Mouse (Mus musculus): ENCODE results near the gene Ubl3. TPM values are rescaled to one million over a fixed set of nuclear protein-coding genes. Genes with fewer than 3 reads are reported as not detected.

The Ubl3 gene
- polyA plus RNA-seq (2014; fragmentation: Nextera tagmentation; extraction: Ambion mirVana): 64.5 and 66.9 TPM in 2 replicates

DNA sequence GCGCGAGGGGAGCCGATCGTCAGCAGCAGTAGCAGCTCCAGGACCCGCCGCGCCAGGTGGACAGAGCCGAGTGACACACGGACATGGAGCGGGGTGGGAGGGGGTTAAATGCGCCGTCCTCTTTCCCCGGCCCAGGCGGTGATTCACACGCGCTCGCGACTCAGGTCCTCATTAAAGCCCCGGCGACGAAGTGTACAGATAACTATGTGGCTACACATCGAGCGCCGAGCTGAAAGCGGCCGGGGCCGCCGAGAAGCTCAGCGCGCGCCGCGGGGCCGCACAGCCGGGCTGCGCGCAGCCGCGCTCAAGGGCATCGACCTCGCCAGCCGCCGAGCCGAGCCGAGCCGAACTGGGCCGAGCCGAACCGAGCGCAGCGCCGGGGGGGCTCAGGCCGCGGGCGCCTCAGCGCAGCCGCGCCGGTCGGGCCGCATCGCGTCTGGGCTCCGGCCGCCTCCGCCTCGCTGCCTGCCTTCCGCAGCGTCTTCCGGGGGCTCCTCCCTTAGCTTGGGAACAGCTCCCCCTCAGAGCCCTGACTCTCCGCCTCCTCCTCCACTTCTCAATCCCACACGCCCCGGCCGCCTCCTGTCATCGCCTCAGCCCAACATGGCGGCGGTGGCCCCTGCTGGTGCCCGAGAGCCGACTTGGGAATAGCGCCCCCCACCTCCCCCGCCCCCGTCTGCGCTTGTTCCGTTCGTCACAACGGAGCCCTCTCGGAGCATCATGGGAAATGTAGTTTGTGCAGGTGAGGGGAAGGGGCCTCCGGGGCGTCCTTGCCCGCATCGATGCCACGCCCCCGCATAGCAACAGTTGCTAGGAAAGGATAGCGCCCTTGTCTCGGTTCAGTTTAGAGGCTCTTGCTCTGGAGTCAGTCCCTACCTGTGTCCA is at the start of gene Ubl3:
Ubl3 (minus strand) TSS at position 603 of the 885 bp plus-strand sequence.
- H3K4me3 ChIP-seq (ENCODE audit: low read depth, low read length): peak within 1 kb of the TSS; percentile 70
- H3K36me3 ChIP-seq (ENCODE audit: control insufficient read depth, insufficient read depth, low read length): no peaks in the 10 kb centered on the region
- peak within 1 kb of the TSS; percentile 98 for H3K27ac ChIP-seq (ENCODE audit: low read depth, low read length)
- peak within 1 kb of the TSS; percentile 74 for H3K4me2 ChIP-seq
- DNase-seq (ENCODE audit: low spot score, missing footprints) (peak; percentile 99), ATAC-seq (ENCODE audit: low FRiP score) (peak; percentile 97)
- H3K9ac ChIP-seq (ENCODE audit: low read length): peak within 1 kb of the TSS; percentile 81
- peaks cover 3% of the 10 kb centered on the region; the same call in 1 of the 2 replicates for H3K27me3 ChIP-seq (ENCODE audit: control insufficient read depth, insufficient read depth, low read length)
- no peaks in the 10 kb centered on the region for H3K9me3 ChIP-seq (ENCODE audit: control insufficient read depth, low read length)
- peaks cover 24% of the 10 kb centered on the region for H3K4me1 ChIP-seq (ENCODE audit: control insufficient read depth, insufficient read depth, low read length)
- under 1% methylated on average over 84 of the region's 95 CpGs for WGBS

GRCm38 (mm10) chr5:148598376-148598775 is 45.8 kb upstream of the Ubl3 start:
- Histone ChIP-seq H3K27me3 (ENCODE audit: control insufficient read depth, insufficient read depth, low read length) (no peaks in the 10 kb centered on the region), H3K4me1 (ENCODE audit: control insufficient read depth, insufficient read depth, low read length) (peaks cover 4% of the 10 kb centered on the region), H3K9me3 (ENCODE audit: control insufficient read depth, low read length) (no peaks in the 10 kb centered on the region), H3K9ac (ENCODE audit: low read length) (no peak overlapping the region), H3K4me3 (ENCODE audit: low read depth, low read length) (no peak overlapping the region), H3K36me3 (ENCODE audit: control insufficient read depth, insufficient read depth, low read length) (no peaks in the 10 kb centered on the region), H3K4me2 (no peak overlapping the region), H3K27ac (ENCODE audit: low read depth, low read length) (no peak overlapping the region)
- 74% methylated on average over 9 of the region's 9 CpGs for WGBS
- ATAC-seq (ENCODE audit: low FRiP score) (no peak), DNase-seq (ENCODE audit: low spot score, missing footprints) (no peak)

DNA sequence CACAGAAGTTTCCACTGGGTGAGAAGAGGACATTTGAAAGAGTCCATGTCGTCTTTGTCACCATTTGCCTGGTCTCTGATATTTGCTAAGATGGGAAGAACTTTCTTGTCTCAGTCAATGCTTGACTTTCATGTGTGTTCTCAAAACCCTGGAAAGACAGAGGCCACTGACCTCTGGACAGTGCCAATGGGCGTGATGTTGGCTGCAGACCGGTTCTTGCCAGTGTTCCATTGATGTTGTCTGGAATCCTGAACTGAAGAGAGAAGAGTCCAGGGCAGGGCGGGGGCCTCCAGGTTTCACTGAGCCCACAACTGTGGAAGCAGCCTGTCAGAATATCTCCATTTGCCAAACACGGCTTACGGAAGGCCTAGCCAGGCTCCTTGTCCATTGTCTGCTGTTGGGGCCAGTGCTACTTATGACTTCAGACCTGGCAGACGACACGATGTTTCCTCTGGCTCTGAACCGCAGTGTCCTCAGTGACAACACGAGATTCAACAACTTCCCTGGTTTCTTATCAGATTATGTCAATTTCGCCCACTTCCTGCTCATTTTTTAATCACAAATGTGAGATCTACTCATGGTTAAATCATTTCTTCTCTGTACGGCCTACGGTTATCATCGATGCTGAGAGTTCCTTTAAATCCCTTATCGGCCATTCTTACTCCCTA is 43.6 kb upstream of the Ubl3 start:
- no peak for ATAC-seq (ENCODE audit: low FRiP score)
- Histone ChIP-seq H3K9ac (ENCODE audit: low read length) (no peak overlapping the region), H3K36me3 (ENCODE audit: control insufficient read depth, insufficient read depth, low read length) (no peaks in the 10 kb centered on the region), H3K27me3 (ENCODE audit: control insufficient read depth, insufficient read depth, low read length) (no peaks in the 10 kb centered on the region), H3K27ac (ENCODE audit: low read depth, low read length) (no peak overlapping the region), H3K9me3 (ENCODE audit: control insufficient read depth, low read length) (no peaks in the 10 kb centered on the region), H3K4me2 (no peak overlapping the region), H3K4me3 (ENCODE audit: low read depth, low read length) (no peak overlapping the region), H3K4me1 (ENCODE audit: control insufficient read depth, insufficient read depth, low read length) (peaks cover 8% of the 10 kb centered on the region)
- 89% methylated on average over 15 of the region's 15 CpGs for WGBS
- no peak for DNase-seq (ENCODE audit: low spot score, missing footprints)

GRCm38 (mm10) chr5:148595459-148595751 is 42.8 kb upstream of the Ubl3 start:
- no peak for ATAC-seq (ENCODE audit: low FRiP score)
- no peak for DNase-seq (ENCODE audit: low spot score, missing footprints)
- H3K27me3 ChIP-seq (ENCODE audit: control insufficient read depth, insufficient read depth, low read length): no peaks in the 10 kb centered on the region
- H3K9ac ChIP-seq (ENCODE audit: low read length): no peak overlapping the region
- H3K4me3 ChIP-seq (ENCODE audit: low read depth, low read length): no peak overlapping the region
- WGBS: 89% methylated on average over 1 of the region's 1 CpGs
- no peaks in the 10 kb centered on the region for H3K36me3 ChIP-seq (ENCODE audit: control insufficient read depth, insufficient read depth, low read length)
- no peak overlapping the region for H3K4me2 ChIP-seq
- no peak overlapping the region for H3K27ac ChIP-seq (ENCODE audit: low read depth, low read length)
- H3K4me1 ChIP-seq (ENCODE audit: control insufficient read depth, insufficient read depth, low read length): peaks cover 8% of the 10 kb centered on the region
- no peaks in the 10 kb centered on the region for H3K9me3 ChIP-seq (ENCODE audit: control insufficient read depth, low read length)

GRCm38 (mm10) chr5:148594693-148595458 is 42.3 kb upstream of the Ubl3 start:
- no peaks in the 10 kb centered on the region for H3K9me3 ChIP-seq (ENCODE audit: control insufficient read depth, low read length)
- WGBS: 89% methylated on average over 3 of the region's 3 CpGs
- peaks cover 8% of the 10 kb centered on the region for H3K4me1 ChIP-seq (ENCODE audit: control insufficient read depth, insufficient read depth, low read length)
- no peak overlapping the region for H3K4me2 ChIP-seq
- H3K27ac ChIP-seq (ENCODE audit: low read depth, low read length): no peak overlapping the region
- no peak overlapping the region for H3K4me3 ChIP-seq (ENCODE audit: low read depth, low read length)
- ATAC-seq (ENCODE audit: low FRiP score) (no peak), DNase-seq (ENCODE audit: low spot score, missing footprints) (no peak)
- H3K9ac ChIP-seq (ENCODE audit: low read length): no peak overlapping the region
- no peaks in the 10 kb centered on the region for H3K36me3 ChIP-seq (ENCODE audit: control insufficient read depth, insufficient read depth, low read length)
- no peaks in the 10 kb centered on the region for H3K27me3 ChIP-seq (ENCODE audit: control insufficient read depth, insufficient read depth, low read length)

DNA sequence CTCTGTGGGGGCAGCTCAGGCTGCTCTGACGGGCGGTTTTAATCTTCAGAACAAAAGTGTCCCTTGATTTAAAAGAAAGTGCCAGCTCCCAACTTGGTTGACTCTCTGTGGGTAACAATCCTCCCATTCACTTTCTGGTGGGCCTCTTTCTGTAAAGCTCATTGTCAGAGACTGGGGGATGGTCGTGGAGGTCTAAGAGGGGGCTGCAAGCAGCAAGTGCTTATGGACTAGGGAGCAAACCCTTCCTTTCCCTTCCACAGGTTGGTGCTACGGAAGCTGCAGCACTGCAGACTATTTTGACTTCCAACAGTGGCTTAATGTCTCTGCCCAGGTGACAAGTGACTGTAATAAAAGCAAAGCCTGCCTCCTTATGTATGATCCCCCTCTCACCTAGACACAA is 41.0 kb upstream of the Ubl3 start:
- ATAC-seq (ENCODE audit: low FRiP score) (peak; percentile 57; the same call in 1 of the 2 replicates), DNase-seq (ENCODE audit: low spot score, missing footprints) (peak; percentile 83)
- H3K4me3 ChIP-seq (ENCODE audit: low read depth, low read length): no peak overlapping the region
- H3K27me3 ChIP-seq (ENCODE audit: control insufficient read depth, insufficient read depth, low read length): no peaks in the 10 kb centered on the region
- no peak overlapping the region; the same call in 1 of the 2 replicates for H3K27ac ChIP-seq (ENCODE audit: low read depth, low read length)
- no peaks in the 10 kb centered on the region for H3K36me3 ChIP-seq (ENCODE audit: control insufficient read depth, insufficient read depth, low read length)
- no peaks in the 10 kb centered on the region for H3K9me3 ChIP-seq (ENCODE audit: control insufficient read depth, low read length)
- no peak overlapping the region for H3K4me2 ChIP-seq
- WGBS: 21% methylated on average over 4 of the region's 4 CpGs
- H3K9ac ChIP-seq (ENCODE audit: low read length): no peak overlapping the region
- peaks cover 8% of the 10 kb centered on the region for H3K4me1 ChIP-seq (ENCODE audit: control insufficient read depth, insufficient read depth, low read length)

GRCm38 (mm10) chr5:148591448-148591862 is 38.9 kb upstream of the Ubl3 start:
- DNase-seq (ENCODE audit: low spot score, missing footprints): no peak
- WGBS: 62% methylated on average over 7 of the region's 7 CpGs
- Histone ChIP-seq H3K4me1 (ENCODE audit: control insufficient read depth, insufficient read depth, low read length) (peaks cover 13% of the 10 kb centered on the region), H3K27ac (ENCODE audit: low read depth, low read length) (no peak overlapping the region), H3K9me3 (ENCODE audit: control insufficient read depth, low read length) (no peaks in the 10 kb centered on the region), H3K4me3 (ENCODE audit: low read depth, low read length) (no peak overlapping the region), H3K27me3 (ENCODE audit: control insufficient read depth, insufficient read depth, low read length) (no peaks in the 10 kb centered on the region), H3K9ac (ENCODE audit: low read length) (no peak overlapping the region), H3K4me2 (no peak overlapping the region), H3K36me3 (ENCODE audit: control insufficient read depth, insufficient read depth, low read length) (no peaks in the 10 kb centered on the region)
- ATAC-seq (ENCODE audit: low FRiP score): no peak

DNA sequence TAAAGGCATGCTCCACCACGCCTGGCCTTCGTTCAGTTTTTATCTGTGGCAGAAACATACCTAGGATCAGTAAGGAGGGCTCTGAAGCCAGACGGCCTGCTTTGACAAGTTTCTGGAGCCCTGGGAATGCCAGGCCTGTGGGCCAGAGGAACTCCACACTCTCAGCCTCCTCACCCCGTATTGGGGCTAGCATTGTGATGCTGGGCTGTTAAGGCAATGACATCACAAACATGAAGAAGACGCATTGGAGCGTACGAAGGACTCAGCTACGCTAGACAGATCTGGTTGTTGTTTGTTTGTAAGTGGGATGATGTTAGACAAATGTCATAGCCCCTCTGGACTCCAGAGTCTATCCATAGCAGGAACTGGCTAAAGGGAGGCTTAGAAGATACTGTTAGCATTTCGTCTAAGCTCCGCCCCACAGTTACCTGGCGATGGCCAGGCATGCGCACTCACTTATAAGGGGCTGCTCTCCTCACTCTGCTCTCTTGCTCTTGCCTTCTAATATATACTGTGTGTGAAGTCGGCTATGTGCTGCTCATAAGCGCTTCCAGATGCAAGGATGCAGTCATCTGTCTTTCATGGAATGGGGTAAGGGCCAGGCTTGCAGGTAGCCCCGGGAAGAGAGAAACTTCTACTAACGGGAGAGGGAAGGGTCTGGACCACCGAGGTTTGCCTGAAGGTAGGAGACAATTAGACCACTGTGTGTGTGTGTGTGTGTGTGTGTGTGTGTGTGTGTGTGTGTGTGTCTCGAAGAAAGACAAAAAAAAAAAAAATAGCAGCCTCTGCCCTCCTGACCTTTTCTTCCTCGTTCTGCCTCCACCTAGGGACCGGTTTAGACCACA is 38.2 kb upstream of the Ubl3 start:
- Histone ChIP-seq H3K4me1 (ENCODE audit: control insufficient read depth, insufficient read depth, low read length) (peaks cover 13% of the 10 kb centered on the region), H3K4me2 (no peak overlapping the region), H3K4me3 (ENCODE audit: low read depth, low read length) (no peak overlapping the region), H3K27ac (ENCODE audit: low read depth, low read length) (no peak overlapping the region), H3K9me3 (ENCODE audit: control insufficient read depth, low read length) (no peaks in the 10 kb centered on the region), H3K27me3 (ENCODE audit: control insufficient read depth, insufficient read depth, low read length) (no peaks in the 10 kb centered on the region), H3K9ac (ENCODE audit: low read length) (no peak overlapping the region), H3K36me3 (ENCODE audit: control insufficient read depth, insufficient read depth, low read length) (no peaks in the 10 kb centered on the region)
- DNase-seq (ENCODE audit: low spot score, missing footprints) (peak; percentile 83), ATAC-seq (ENCODE audit: low FRiP score) (no peak)
- 62% methylated on average over 20 of the region's 20 CpGs for WGBS

Measured in midbrain, embryonic 11.5 days (tissue).